In genomic region chr12:16884534-16884933, GRCm38 (mm10) we compare ENCODE assay signal across 17 mouse cellular contexts.
"Had no signal": no experiment of that assay in that cellular context is flagged by ENCODE, and none has a peak within 500 bp of the region (broad histone marks: within the 10 kb centered on the region; RNA-seq: fewer than 3 reads in every experiment).

No protein-coding gene starts in this region.

- H3K4me2 ChIP-seq: lung, embryonic 15.5 days; midbrain, embryonic 12.5 days; neural tube, embryonic 12.5 days; stomach, embryonic 15.5 days had no signal

- H3K9me3 ChIP-seq: lung, embryonic 15.5 days; megakaryocyte, embryonic 14.5 days; midbrain, embryonic 12.5 days; neural tube, embryonic 12.5 days; stomach, embryonic 15.5 days had no signal

- DNase-seq: liver, postnatal 0 days; lung, adult 2 months; lung, postnatal 14 days; lung, postnatal 36 days; midbrain, embryonic 14.5 days; right cerebral cortex, postnatal 14 days; thymus, adult 2 months; thymus, postnatal 25 days; thymus, postnatal 4 days had no signal

- H3K9ac ChIP-seq: liver, postnatal 0 days; lung, embryonic 15.5 days; midbrain, embryonic 12.5 days; neural tube, embryonic 12.5 days; stomach, embryonic 15.5 days had no signal

- H3K27ac ChIP-seq: lung, embryonic 15.5 days; macrophage; midbrain, embryonic 12.5 days; neural tube, embryonic 12.5 days; stomach, embryonic 15.5 days; stomach, postnatal 0 days had no signal

- ATAC-seq: liver, postnatal 0 days; lung, postnatal 0 days had no signal

- H3K36me3 ChIP-seq: lung, embryonic 15.5 days; midbrain, embryonic 12.5 days; neural tube, embryonic 12.5 days; stomach, embryonic 15.5 days had no signal

- H3K4me1 ChIP-seq: lung, embryonic 15.5 days; midbrain, embryonic 12.5 days; neural tube, embryonic 12.5 days; stomach, embryonic 15.5 days had no signal

- H3K4me3 ChIP-seq: lung, embryonic 15.5 days; megakaryocyte, embryonic 14.5 days; midbrain, embryonic 12.5 days; neural tube, embryonic 12.5 days; stomach, embryonic 15.5 days had no signal

- H3K27me3 ChIP-seq: lung, embryonic 15.5 days; midbrain, embryonic 12.5 days; neural tube, embryonic 12.5 days; stomach, embryonic 15.5 days had no signal
